Mouse (Mus musculus) CH12.LX (cell line): ENCODE measurements around the gene Myt1l.

ENCODE experiments used
- BHLHE40 ChIP-seq: IDR thresholded peaks from 2 replicates; pipeline ENCODE4 v1.6.1; 2011; ENCODE audit warnings: mild to moderate bottlenecking, low read depth, low read length, improper control_type of control experiment
- CTCF ChIP-seq, 2 experiments: IDR thresholded peaks in 1 of 2; conservative IDR thresholded peaks in 1 of 2; 2 replicates each; pipeline ENCODE4 v1.5.1; 2011 to 2012; ENCODE audit warnings: low read depth in 2 of 2, low read length in 2 of 2, improper control_type of control experiment in 1 of 2, inconsistent platforms in 1 of 2, mild to moderate bottlenecking in 1 of 2, moderate library complexity in 1 of 2
- E2F4 ChIP-seq: IDR thresholded peaks from 2 replicates; pipeline ENCODE4 v1.6.1; 2011; ENCODE audit warnings: low read depth, low read length, improper control_type of control experiment; ENCODE audit not compliant: insufficient replicate concordance
- EP300 ChIP-seq: IDR thresholded peaks from 2 replicates; pipeline ENCODE4 v1.6.1; 2011; ENCODE audit warnings: low read length, improper control_type of control experiment
- GABPA ChIP-seq: IDR thresholded peaks from 2 replicates; pipeline ENCODE4 v1.6.1; 2012; ENCODE audit warnings: low read depth, low read length, improper control_type of control experiment, inconsistent platforms; ENCODE audit not compliant: insufficient replicate concordance
- MAFK ChIP-seq: IDR thresholded peaks from 2 replicates; pipeline ENCODE4 v1.6.1; 2011; ENCODE audit warnings: low read length, improper control_type of control experiment; ENCODE audit not compliant: insufficient replicate concordance
- MYC ChIP-seq: IDR thresholded peaks from 2 replicates; pipeline ENCODE4 v1.6.1; 2011; ENCODE audit warnings: low read depth, mild to moderate bottlenecking, improper control_type of control experiment, low read length
- NRF1 ChIP-seq: IDR thresholded peaks from 2 replicates; pipeline ENCODE4 v1.6.1; 2014; ENCODE audit warnings: low read depth, mild to moderate bottlenecking, inconsistent platforms, low read length, improper control_type of control experiment, moderate library complexity
- PAX5 ChIP-seq: IDR thresholded peaks from 2 replicates; pipeline ENCODE4 v1.6.1; 2012; ENCODE audit warnings: low read length, inconsistent platforms, mixed read lengths
- POLR2A ChIP-seq: IDR thresholded peaks from 2 replicates; pipeline ENCODE4 v1.6.1; 2011; ENCODE audit warnings: low read depth, mild to moderate bottlenecking, improper control_type of control experiment, low read length
- RCOR1 ChIP-seq: conservative IDR thresholded peaks from 2 replicates; pipeline ENCODE4 v1.6.1; 2012; ENCODE audit warnings: low read depth, mild to moderate bottlenecking, inconsistent platforms, low read length, improper control_type of control experiment
- SIN3A ChIP-seq: IDR thresholded peaks from 2 replicates; pipeline ENCODE4 v1.6.1; 2012; ENCODE audit warnings: low read length, improper control_type of control experiment, inconsistent platforms
- USF1 ChIP-seq: IDR thresholded peaks from 2 replicates; pipeline ENCODE4 v1.6.1; 2014; ENCODE audit warnings: low read depth, mild to moderate bottlenecking, inconsistent platforms, low read length, improper control_type of control experiment

GRCm38 (mm10) chr12:29740346-29741025 lies 212.3 kb downstream of the Myt1l start:
- TF ChIP-seq USF1 (no peak), CTCF (conservative IDR thresholded peaks at IDR 0.05 in 1 of 2, IDR thresholded peaks at IDR 0.05 in 1 of 2; ENCODE audit: low read depth in 2 of 2, low read length in 2 of 2) (no peak), SIN3A (no peak), RCOR1 (no peak), MYC (no peak), PAX5 (no peak), GABPA (no peak), MAFK (no peak), NRF1 (no peak), POLR2A (no peak), E2F4 (no peak), EP300 (no peak), BHLHE40 (no peak)
